Mouse (Mus musculus) left cerebral cortex, adult 11 months (tissue): ENCODE results near the gene Ptgis.

Experiments
- DNase-seq: peaks from one replicate; pipeline ENCODE4 v3.0.0; 2022; ENCODE audit warnings: low spot score

Ptgis gene

GRCm38 (mm10) chr2:167150135-167150534 is 90.3 kb downstream of the Ptgis start:
- no peak for DNase-seq

GRCm38 (mm10) chr2:167149035-167149434 is 91.4 kb downstream of the Ptgis start:
- no peak for DNase-seq

DNA sequence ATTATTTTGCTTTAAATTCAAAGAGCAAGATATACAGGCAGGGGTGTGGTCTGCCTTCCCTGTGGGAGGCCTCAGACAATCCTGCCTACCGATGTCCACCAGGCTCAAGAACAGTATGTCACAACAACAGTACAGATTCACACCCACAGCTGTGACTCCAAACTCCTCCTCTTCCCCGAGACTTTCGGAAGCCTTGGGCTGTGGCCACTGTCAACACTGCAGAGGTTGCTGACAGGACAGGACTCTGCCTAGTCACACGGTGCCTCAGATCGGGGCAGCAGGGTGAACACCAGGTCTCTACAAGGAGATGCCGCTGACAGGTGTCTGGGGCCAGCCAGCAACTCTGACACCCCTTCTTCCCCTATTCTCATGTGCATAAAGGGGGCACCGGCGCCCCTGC is 92.7 kb downstream of the Ptgis start:
- no peak for DNase-seq

GRCm38 (mm10) chr2:167145904-167146303 is 94.5 kb downstream of the Ptgis start:
- no peak for DNase-seq

- peak; percentile 73 for DNase-seq
Observed at GRCm38 (mm10) chr2:167144439-167145307, 95.7 kb downstream of the Ptgis start.

GRCm38 (mm10) chr2:167143914-167144313 is 96.5 kb downstream of the Ptgis start:
- no peak for DNase-seq

DNA sequence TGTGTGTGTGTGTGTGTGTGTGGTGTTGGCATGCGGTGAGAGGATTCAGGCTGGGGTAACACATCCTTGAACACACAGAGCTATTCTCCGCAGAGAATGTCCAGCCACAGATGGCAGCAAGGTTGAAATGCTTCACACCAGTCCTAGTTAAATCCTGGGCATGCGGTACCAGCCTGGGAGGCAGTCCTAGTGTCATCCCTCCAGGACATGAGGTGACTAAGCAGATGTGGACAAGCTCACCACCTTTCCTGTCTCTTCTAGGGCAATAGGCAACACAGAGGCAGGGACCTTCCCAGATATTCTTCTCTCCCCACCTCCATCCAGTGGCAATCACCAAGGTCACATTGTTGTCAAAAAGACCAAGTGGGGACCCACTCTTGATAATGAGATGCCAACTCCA is 98.1 kb downstream of the Ptgis start:
- DNase-seq: no peak

DNA sequence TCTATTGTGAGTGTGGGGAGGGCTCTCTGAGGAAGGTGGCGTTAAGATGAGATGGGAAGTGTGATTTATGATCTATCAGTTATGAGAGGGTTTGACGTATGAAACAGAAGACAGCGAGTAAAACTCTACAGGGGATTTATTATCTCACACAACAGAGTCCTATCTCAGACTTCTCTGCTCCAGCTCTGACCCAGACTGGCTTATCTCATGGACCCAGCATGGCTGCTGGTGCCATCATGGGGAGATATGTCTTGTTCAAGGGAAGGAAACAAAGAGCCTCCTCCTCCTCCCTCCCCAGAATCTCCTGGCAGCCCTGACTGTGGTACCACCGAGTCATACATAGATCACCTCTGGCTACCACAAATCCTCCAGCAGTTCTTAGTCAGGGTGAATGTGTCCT is 98.6 kb downstream of the Ptgis start:
- no peak for DNase-seq
